Mouse (Mus musculus) left cerebral cortex, adult 8-10 months (tissue): Measurements from ENCODE around the gene Impg1. TPM values are rescaled to one million over a fixed set of nuclear protein-coding genes. Genes with fewer than 3 reads are reported as not detected.
A peak's percentile ranks its signal among the peaks of the same experiment; 100 is the strongest.

Experiments used
- DNase-seq, 2 experiments: peaks; one replicate each; pipeline ENCODE4 v3.0.0; 2022; ENCODE audit warnings: low spot score in 2 of 2
- total RNA-seq, 4 experiments: library from RNA; stranded (reverse); gene quantifications; 2 replicates each; pipeline ENCODE4 v1.2.4; 2022

Gene Impg1
- 1 to 10 TPM in 1 of 4 experiments, under 1 TPM in 3; 0.86 to 1.2 (median 0.99) TPM for total RNA-seq

GRCm38 (mm10) chr9:80465381-80465780, at the start of gene Impg1:
TSS of gene Impg1 (minus strand) at chr9:80465481.
- DNase-seq = no peak

- no peak for DNase-seq
These were observed 44.3 kb upstream of the Impg1 start for GRCm38 (mm10) chr9:80509464-80510153.

- no peak for DNase-seq
These were observed 39.3 kb upstream of the Impg1 start for GRCm38 (mm10) chr9:80504496-80505012.

GRCm38 (mm10) chr9:80491591-80491990, 26.3 kb upstream of the Impg1 start:
- no peak for DNase-seq

GRCm38 (mm10) chr9:80460420-80460819, 4.9 kb downstream of the Impg1 start:
- DNase-seq = no peak

GRCm38 (mm10) chr9:80450467-80451261, 14.6 kb downstream of the Impg1 start:
- DNase-seq = no peak

GRCm38 (mm10) chr9:80441096-80441710, 24.1 kb downstream of the Impg1 start:
- no peak for DNase-seq

GRCm38 (mm10) chr9:80391404-80391803, 73.9 kb downstream of the Impg1 start:
- DNase-seq = no peak

GRCm38 (mm10) chr9:80391002-80391401, 74.3 kb downstream of the Impg1 start:
- no peak for DNase-seq

GRCm38 (mm10) chr9:80387890-80388289, 77.4 kb downstream of the Impg1 start:
- no peak for DNase-seq

- no peak for DNase-seq
These were observed 78.8 kb downstream of the Impg1 start for GRCm38 (mm10) chr9:80386492-80386891.

GRCm38 (mm10) chr9:80386000-80386399, 79.3 kb downstream of the Impg1 start:
- DNase-seq = peak; percentile 7 to 11

- DNase-seq = no peak
These were observed 82.6 kb downstream of the Impg1 start for GRCm38 (mm10) chr9:80382711-80383110.

GRCm38 (mm10) chr9:80380078-80380645, 85.1 kb downstream of the Impg1 start:
- DNase-seq = no peak

GRCm38 (mm10) chr9:80374100-80374499, 91.2 kb downstream of the Impg1 start:
- no peak for DNase-seq

- DNase-seq = peak in 1 of 2 experiments; percentile 14
These were observed 92.0 kb downstream of the Impg1 start for GRCm38 (mm10) chr9:80373304-80373739.

- DNase-seq = no peak
These were observed 96.6 kb downstream of the Impg1 start for GRCm38 (mm10) chr9:80368636-80369035.

- DNase-seq = no peak
These were observed 97.6 kb downstream of the Impg1 start for GRCm38 (mm10) chr9:80367520-80368204.

- DNase-seq = no peak
These were observed 105.2 kb downstream of the Impg1 start for GRCm38 (mm10) chr9:80360063-80360462.

GRCm38 (mm10) chr9:80351678-80352331, 113.5 kb downstream of the Impg1 start:
- peak in 1 of 2 experiments; percentile 16 for DNase-seq
